25 mouse cellular contexts compared by ENCODE assay signal in genomic region chr10:21220795-21221194, GRCm38 (mm10).
DNase-seq lines count a peak whose midpoint lies in the region; ATAC-seq and TF ChIP-seq lines count a peak whose summit lies in the region.
"Had no signal": no experiment of that assay in that cellular context is flagged by ENCODE, and none has a peak within 500 bp of the region (broad histone marks: within the 10 kb centered on the region; RNA-seq: fewer than 3 reads in every experiment).

No protein-coding gene starts in this region.

- 83% methylated on average over 3 of the region's 3 CpGs for WGBS in liver, embryonic 11.5 days
- 61% methylated on average over 3 of the region's 3 CpGs for WGBS in liver, embryonic 14.5 days (ENCODE audit: insufficient replicate concordance)
- WGBS in liver, postnatal 0 days (ENCODE audit: insufficient replicate concordance) = 76% methylated on average over 3 of the region's 3 CpGs

- DNase-seq in liver, embryonic 11.5 days (ENCODE audit: low spot score) = no peak
- DNase-seq in liver = no peak
- no peak for DNase-seq in liver, embryonic 14.5 days (ENCODE audit: low read depth in 3 of 3, low spot score in 3 of 3)
- DNase-seq in liver, postnatal 0 days = no peak
- no peak for DNase-seq in embryo, embryonic 9.5 days (ENCODE audit: extremely low spot score)
- DNase-seq in adrenal gland, adult 18-20 months (ENCODE audit: low spot score in 2 of 2) = no peak
- DNase-seq: adrenal gland, adult 8-10 months; adrenal gland, postnatal 36 days; B cell, adult 2 months; cerebellum, adult 18-20 months; cerebellum, adult 9-10 months; cerebellum, postnatal 14 days; embryo, embryonic 11 days; gastrocnemius, postnatal 10 days; gastrocnemius, postnatal 36 days; heart, postnatal 36 days had no signal

- H3K9ac ChIP-seq in liver, embryonic 11.5 days (ENCODE audit: low read depth, low read length) = no peak overlapping the region
- H3K9ac ChIP-seq in liver, embryonic 14.5 days (replicated peaks) = no peak overlapping the region
- H3K9ac ChIP-seq in liver, postnatal 0 days (replicated peaks) = no peak overlapping the region
- H3K9ac ChIP-seq: forebrain, embryonic 13.5 days; hindbrain, embryonic 13.5 days had no signal

- H3K9me3 ChIP-seq in liver, embryonic 11.5 days (ENCODE audit: control insufficient read depth, low read length) = 0 out of 2 replicates have a peak, but pooled peaks cover 3% of the 10 kb centered on the region
- no peaks in the 10 kb centered on the region for H3K9me3 ChIP-seq in liver, embryonic 14.5 days (ENCODE audit: control insufficient read depth, low read length)
- no peaks in the 10 kb centered on the region for H3K9me3 ChIP-seq in liver, postnatal 0 days (ENCODE audit: low read length)
- H3K9me3 ChIP-seq: forebrain, embryonic 13.5 days; hindbrain, embryonic 13.5 days had no signal

- H3K4me2 ChIP-seq in liver, embryonic 11.5 days = no peak overlapping the region
- no peak overlapping the region for H3K4me2 ChIP-seq in liver, embryonic 14.5 days (ENCODE audit: low read depth)
- H3K4me2 ChIP-seq in liver, postnatal 0 days (ENCODE audit: low read depth, low read length) = no peak overlapping the region
- H3K4me2 ChIP-seq: forebrain, embryonic 13.5 days; heart, embryonic 11.5 days; hindbrain, embryonic 13.5 days had no signal

- H3K4me1 ChIP-seq in liver, embryonic 11.5 days (replicated peaks; ENCODE audit: control insufficient read depth, insufficient read depth, low read length) = peaks cover 7% of the 10 kb centered on the region
- peaks cover 24 to 29% of the 10 kb centered on the region in 2 experiments for H3K4me1 ChIP-seq in liver, embryonic 14.5 days (replicated peaks; ENCODE audit: control insufficient read depth in 2 of 2, insufficient read depth in 2 of 2, low read length in 1 of 2)
- peaks cover 3% of the 10 kb centered on the region for H3K4me1 ChIP-seq in liver, postnatal 0 days (ENCODE audit: insufficient read depth)
- H3K4me1 ChIP-seq: forebrain, embryonic 10.5 days; forebrain, embryonic 13.5 days; hindbrain, embryonic 10.5 days; hindbrain, embryonic 13.5 days had no signal

- no peaks in the 10 kb centered on the region for H3K36me3 ChIP-seq in liver, embryonic 11.5 days (ENCODE audit: control insufficient read depth, insufficient read depth, low read length)
- H3K36me3 ChIP-seq in liver, embryonic 14.5 days (replicated peaks; ENCODE audit: control insufficient read depth, insufficient read depth, low read depth) = no peaks in the 10 kb centered on the region
- no peaks in the 10 kb centered on the region for H3K36me3 ChIP-seq in liver, postnatal 0 days (replicated peaks; ENCODE audit: insufficient read depth, low read length)
- H3K36me3 ChIP-seq: forebrain, embryonic 10.5 days; hindbrain, embryonic 10.5 days; hindbrain, embryonic 13.5 days had no signal

- no peak for TF ChIP-seq EP300 in liver, embryonic 14.5 days (IDR thresholded peaks at IDR 0.05; ENCODE audit: low read depth)
- TF ChIP-seq EP300 in liver, postnatal 0 days (IDR thresholded peaks at IDR 0.05; ENCODE audit: low read depth) = no peak

- no peaks in the 10 kb centered on the region for H3K27me3 ChIP-seq in liver, embryonic 11.5 days (replicated peaks; ENCODE audit: control insufficient read depth, insufficient read depth, low read length)
- no peaks in the 10 kb centered on the region for H3K27me3 ChIP-seq in liver, embryonic 14.5 days (ENCODE audit: control insufficient read depth, insufficient read depth, low read length)
- no peaks in the 10 kb centered on the region for H3K27me3 ChIP-seq in liver, postnatal 0 days (ENCODE audit: insufficient read depth, low read length)
- H3K27me3 ChIP-seq: CH12.LX; forebrain, embryonic 13.5 days; hindbrain, embryonic 13.5 days had no signal

- H3K4me3 ChIP-seq in liver, embryonic 11.5 days (ENCODE audit: low read depth, low read length) = no peak overlapping the region
- no peak overlapping the region for H3K4me3 ChIP-seq in liver, embryonic 14.5 days (ENCODE audit: insufficient read depth in 1 of 2, low read depth in 2 of 2, low read length in 2 of 2)
- no peak overlapping the region for H3K4me3 ChIP-seq in liver, postnatal 0 days (ENCODE audit: low read depth, low read length)
- H3K4me3 ChIP-seq: forebrain, embryonic 10.5 days; forebrain, embryonic 13.5 days; hindbrain, embryonic 10.5 days; hindbrain, embryonic 13.5 days had no signal

- TF ChIP-seq CTCF in liver, embryonic 14.5 days (IDR thresholded peaks at IDR 0.05; ENCODE audit: low read depth) = no peak
- no peak for TF ChIP-seq CTCF in liver, postnatal 0 days (IDR thresholded peaks at IDR 0.05; ENCODE audit: low read depth)

- H3K27ac ChIP-seq in liver, embryonic 11.5 days (ENCODE audit: low read depth, low read length) = peak overlapping the region; percentile 76
- H3K27ac ChIP-seq in liver, embryonic 14.5 days = peak overlapping the region; percentile 71
- peak overlapping the region; percentile 48; the same call in 1 of the 2 replicates for H3K27ac ChIP-seq in liver, postnatal 0 days (ENCODE audit: low read depth)
- H3K27ac ChIP-seq: forebrain, embryonic 10.5 days; forebrain, embryonic 13.5 days; hindbrain, embryonic 10.5 days; hindbrain, embryonic 13.5 days had no signal

- ATAC-seq in liver, embryonic 11.5 days (replicated peaks; ENCODE audit: low FRiP score) = peak; percentile 27
- 0 out of 2 replicates have a peak, but pooled peaks have one; percentile 3 for ATAC-seq in common myeloid progenitor, adult 5-6 weeks (replicated peaks; ENCODE audit: low read depth, poor library complexity, severe bottlenecking)
- ATAC-seq in liver, embryonic 14.5 days (ENCODE audit: insufficient read depth) = peak; percentile 10; the same call in 1 of the 2 replicates
- no peak for ATAC-seq in liver, postnatal 0 days
- ATAC-seq: forebrain, embryonic 13.5 days; forebrain, embryonic 16.5 days; hindbrain, embryonic 16.5 days had no signal
